Mouse (Mus musculus) hindbrain, embryonic 16.5 days (tissue): Measurements from ENCODE around the gene Trim2. TPM values are rescaled to one million over a fixed set of nuclear protein-coding genes. Genes with fewer than 3 reads are reported as not detected.

Experiments
- ATAC-seq: fragments of 200-750 bp; cut with Nextera tagmentation; 2 replicates; pipeline ENCODE4 v1.8.0; 2017; ENCODE audit warnings: moderate TSS enrichment, moderate library complexity
- H3K27ac ChIP-seq: fragments of 300-500 bp; sonication (generic); 2 replicates; pipeline ENCODE4 v1.5.1; 2014; ENCODE audit warnings: low read depth, mild to moderate bottlenecking, control low read depth, low read length, moderate library complexity
- H3K27me3 ChIP-seq: fragments of 300-500 bp; sonication (generic); replicated peaks from 2 replicates; pipeline ENCODE4 v1.6.1; 2014; ENCODE audit warnings: low read length; ENCODE audit not compliant: control insufficient read depth, insufficient read depth
- H3K36me3 ChIP-seq: fragments of 300-500 bp; sonication (generic); 2 replicates; pipeline ENCODE4 v1.6.1; 2014; ENCODE audit warnings: mild to moderate bottlenecking, low read length, moderate library complexity, mixed read lengths; ENCODE audit not compliant: control insufficient read depth, insufficient read depth
- H3K4me1 ChIP-seq: fragments of 300-500 bp; sonication (generic); 2 replicates; pipeline ENCODE4 v1.6.1; 2014; ENCODE audit warnings: low read depth, low read length; ENCODE audit not compliant: control insufficient read depth, insufficient read depth
- H3K4me2 ChIP-seq: fragments of 300-500 bp; sonication (generic); 2 replicates; pipeline ENCODE4 v1.6.1; 2014; ENCODE audit warnings: mild to moderate bottlenecking, low read length, control low read depth, moderate library complexity
- H3K4me3 ChIP-seq: fragments of 300-500 bp; sonication (generic); 2 replicates; pipeline ENCODE4 v1.5.1; 2014; ENCODE audit warnings: mild to moderate bottlenecking, low read length, control low read depth, moderate library complexity
- H3K9ac ChIP-seq: fragments of 300-500 bp; sonication (generic); 2 replicates; pipeline ENCODE4 v1.6.1; 2014; ENCODE audit warnings: low read depth, mild to moderate bottlenecking, control low read depth, low read length, moderate library complexity
- H3K9me3 ChIP-seq: fragments of 300-500 bp; sonication (generic); 2 replicates; pipeline ENCODE4 v1.6.1; 2014; ENCODE audit warnings: mild to moderate bottlenecking, low read length, moderate library complexity; ENCODE audit not compliant: control insufficient read depth
- WGBS: fragments of 180-500 bp; shearing (Covaris S2); extraction: QIAGEN DNeasy Blood & Tissue Kit; methylation state at CpG from one replicate; pipeline ENCODE4 v1.1.7; 2014; 5-methylcytosine and 5-hydroxymethylcytosine counted together
- polyA plus RNA-seq: library from polyadenylated mRNA; unstranded; fragments of >200 nt; fragmentation: Nextera tagmentation; extraction: Ambion mirVana; gene quantifications from 2 replicates; pipeline ENCODE4 v1.2.1, GENCODE M21; 2015

Gene Trim2
- polyA plus RNA-seq, 1 experiment from 2014 or later: 154 TPM

GRCm38 (mm10) chr3:84189629-84190173, 117.0 kb downstream of the Trim2 start:
- Histone ChIP-seq H3K4me2 (no peak overlapping the region), H3K4me1 (peaks cover 4% of the 10 kb centered on the region; the same call in 1 of the 2 replicates), H3K9me3 (no peaks in the 10 kb centered on the region), H3K4me3 (no peak overlapping the region), H3K27ac (no peak overlapping the region), H3K36me3 (peaks cover 12% of the 10 kb centered on the region), H3K9ac (no peak overlapping the region), H3K27me3 (no peaks in the 10 kb centered on the region)
- 69% methylated on average over 10 of the region's 10 CpGs for WGBS
- no peak for ATAC-seq

- Histone ChIP-seq H3K36me3 (peaks cover 3% of the 10 kb centered on the region), H3K9ac (no peak overlapping the region), H3K4me3 (no peak overlapping the region), H3K9me3 (no peaks in the 10 kb centered on the region), H3K27me3 (no peaks in the 10 kb centered on the region), H3K4me1 (peaks cover 4% of the 10 kb centered on the region; the same call in 1 of the 2 replicates), H3K4me2 (no peak overlapping the region), H3K27ac (no peak overlapping the region)
- 28% methylated on average over 4 of the region's 4 CpGs for WGBS
- no peak for ATAC-seq
Measured at GRCm38 (mm10) chr3:84181717-84182116, 125.0 kb downstream of the Trim2 start.

- ATAC-seq: no peak
- Histone ChIP-seq H3K4me1 (peaks cover 4% of the 10 kb centered on the region; the same call in 1 of the 2 replicates), H3K9me3 (no peaks in the 10 kb centered on the region), H3K9ac (no peak overlapping the region), H3K36me3 (peaks cover 7% of the 10 kb centered on the region), H3K4me3 (no peak overlapping the region), H3K27me3 (no peaks in the 10 kb centered on the region), H3K4me2 (no peak overlapping the region), H3K27ac (0 out of 2 replicates have a peak overlapping the region, but pooled peaks have one; percentile 37)
- 36% methylated on average over 8 of the region's 8 CpGs for WGBS
Measured at GRCm38 (mm10) chr3:84181102-84181501, 125.6 kb downstream of the Trim2 start.

GRCm38 (mm10) chr3:84180304-84180703, 126.4 kb downstream of the Trim2 start:
- ATAC-seq: no peak
- Histone ChIP-seq H3K9me3 (no peaks in the 10 kb centered on the region), H3K4me2 (no peak overlapping the region), H3K27me3 (no peaks in the 10 kb centered on the region), H3K27ac (no peak overlapping the region), H3K4me1 (peaks cover 4% of the 10 kb centered on the region; the same call in 1 of the 2 replicates), H3K4me3 (no peak overlapping the region), H3K9ac (no peak overlapping the region), H3K36me3 (peaks cover 7% of the 10 kb centered on the region)
- WGBS: 87% methylated on average over 2 of the region's 2 CpGs

GRCm38 (mm10) chr3:84177834-84178233, 128.8 kb downstream of the Trim2 start:
- H3K27ac ChIP-seq: no peak overlapping the region
- no peaks in the 10 kb centered on the region for H3K27me3 ChIP-seq
- H3K36me3 ChIP-seq: peaks cover 13% of the 10 kb centered on the region
- H3K4me1 ChIP-seq: peaks cover 4% of the 10 kb centered on the region; the same call in 1 of the 2 replicates
- H3K4me2 ChIP-seq: no peak overlapping the region
- no peaks in the 10 kb centered on the region for H3K9me3 ChIP-seq
- H3K9ac ChIP-seq: no peak overlapping the region
- ATAC-seq: no peak
- H3K4me3 ChIP-seq: no peak overlapping the region
- 72% methylated on average over 2 of the region's 2 CpGs for WGBS

GRCm38 (mm10) chr3:84175337-84176315, 131.1 kb downstream of the Trim2 start:
- Histone ChIP-seq H3K36me3 (peaks cover 21% of the 10 kb centered on the region), H3K4me3 (no peak overlapping the region), H3K27me3 (no peaks in the 10 kb centered on the region), H3K4me2 (no peak overlapping the region), H3K9me3 (no peaks in the 10 kb centered on the region), H3K4me1 (no peaks in the 10 kb centered on the region), H3K9ac (no peak overlapping the region), H3K27ac (no peak overlapping the region)
- ATAC-seq: peak; percentile 79
- 43% methylated on average over 7 of the region's 7 CpGs for WGBS

- 74% methylated on average over 11 of the region's 11 CpGs for WGBS
- Histone ChIP-seq H3K4me2 (no peak within 1 kb of the TSS), H3K36me3 (peaks cover 28% of the 10 kb centered on the region), H3K9ac (no peak within 1 kb of the TSS), H3K27me3 (no peaks in the 10 kb centered on the region), H3K9me3 (no peaks in the 10 kb centered on the region), H3K4me1 (no peaks in the 10 kb centered on the region), H3K27ac (no peak within 1 kb of the TSS), H3K4me3 (no peak within 1 kb of the TSS)
- no peak for ATAC-seq
Measured at GRCm38 (mm10) chr3:84173581-84174154, 133.0 kb downstream of the Trim2 start, which contains the start of gene Gm6525. TSS of gene Gm6525 (plus strand) at chr3:84174104.

- Histone ChIP-seq H3K27me3 (no peaks in the 10 kb centered on the region), H3K27ac (no peak overlapping the region), H3K4me3 (no peak overlapping the region), H3K9me3 (no peaks in the 10 kb centered on the region), H3K36me3 (peaks cover 28% of the 10 kb centered on the region), H3K4me1 (no peaks in the 10 kb centered on the region), H3K9ac (no peak overlapping the region), H3K4me2 (no peak overlapping the region)
- ATAC-seq: 0 out of 2 replicates have a peak, but pooled peaks have one; percentile 34
- WGBS: 52% methylated on average over 11 of the region's 11 CpGs
Measured at GRCm38 (mm10) chr3:84172406-84172805, 134.3 kb downstream of the Trim2 start.
